Mouse (Mus musculus) cerebellum, adult 2 months (tissue): ENCODE data around the gene Nrxn3.

ENCODE experiments used
- CTCF ChIP-seq: fragments of 200-500 bp; IDR thresholded peaks from 2 replicates; pipeline ENCODE4 v1.5.1; 2011; ENCODE audit warnings: low read depth, mild to moderate bottlenecking, control low read depth, low read length, moderate library complexity, borderline replicate concordance; ENCODE audit not compliant: insufficient read depth
- POLR2A ChIP-seq: fragments of 200-500 bp; IDR thresholded peaks from 2 replicates; pipeline ENCODE4 v1.6.1; 2011; ENCODE audit warnings: low read length, control low read depth, borderline replicate concordance; ENCODE audit not compliant: insufficient read depth

DNA sequence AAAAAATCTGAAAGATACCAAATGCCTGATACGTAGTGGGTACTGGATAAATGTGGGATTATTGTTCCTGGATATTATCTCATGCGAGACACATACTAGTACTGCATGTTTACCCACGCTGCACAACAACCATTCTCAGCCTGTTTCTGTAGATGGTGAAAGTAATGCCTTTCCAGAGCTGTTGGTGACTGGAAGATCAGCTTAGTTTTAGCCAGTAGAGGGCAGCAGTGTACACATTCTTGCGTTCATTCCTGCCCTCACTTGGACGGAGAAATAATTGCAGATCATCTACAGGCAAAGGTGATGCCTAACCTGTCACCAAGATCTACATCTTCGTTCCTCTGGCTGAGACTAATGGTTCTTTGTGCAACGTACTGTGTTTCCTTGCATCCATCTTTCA is 791.1 kb downstream of the Nrxn3 start:
- peak; percentile 71 for TF ChIP-seq CTCF
- no peak for TF ChIP-seq POLR2A
